ENCODE assay signal across 17 mouse cellular contexts in genomic region chr4:47404536-47404935, GRCm38 (mm10). TPM values are rescaled to one million over a fixed set of nuclear protein-coding genes. Genes with fewer than 3 reads are reported as not detected.
A peak's percentile ranks its signal among the peaks of the same experiment; 100 is the strongest.
DNase-seq lines count a peak whose midpoint lies in the region; TF ChIP-seq lines count a peak whose summit lies in the region.
"Had no signal": no experiment of that assay in that cellular context is flagged by ENCODE, and none has a peak within 500 bp of the region (broad histone marks: within the 10 kb centered on the region; RNA-seq: fewer than 3 reads in every experiment).

No protein-coding gene starts in this region.

- no peaks in the 10 kb centered on the region for H3K27me3 ChIP-seq in kidney, adult 2 months (replicated peaks; ENCODE audit: control insufficient read depth, insufficient read depth, low read length)
- H3K27me3 ChIP-seq: embryonic facial prominence, embryonic 15.5 days; heart, embryonic 12.5 days; hindbrain, embryonic 15.5 days had no signal

- intact Hi-C loops in gastrocnemius, adult 2 months (cut with DNase I) = no loop called here
- intact Hi-C loops in gastrocnemius, postnatal 36 days (cut with DNase I) = no loop called here

- no peak for TF ChIP-seq POLR2A in kidney, adult 2 months (IDR thresholded peaks at IDR 0.05; ENCODE audit: low read depth, low read length)

- peak overlapping the region; percentile 57 for H3K27ac ChIP-seq in gastrocnemius, adult 2 months
- H3K27ac ChIP-seq in layer of hippocampus, adult 2 months = peak overlapping the region; percentile 64; the same call in 1 of the 2 replicates
- H3K27ac ChIP-seq in kidney, adult 2 months (ENCODE audit: insufficient read depth, low read depth, low read length) = no peak overlapping the region
- H3K27ac ChIP-seq: embryonic facial prominence, embryonic 15.5 days; forebrain, embryonic 10.5 days; heart, adult 2 months; hindbrain, embryonic 15.5 days had no signal

- H3K4me1 ChIP-seq in kidney, adult 2 months (ENCODE audit: control insufficient read depth, insufficient read depth, low read length) = no peaks in the 10 kb centered on the region
- H3K4me1 ChIP-seq: embryonic facial prominence, embryonic 15.5 days; forebrain, embryonic 10.5 days; hindbrain, embryonic 15.5 days had no signal

- TF ChIP-seq CTCF in gastrocnemius, adult 2 months (IDR thresholded peaks at IDR 0.05) = no peak
- no peak for TF ChIP-seq CTCF in layer of hippocampus, adult 2 months (conservative IDR thresholded peaks at IDR 0.05)
- TF ChIP-seq CTCF in kidney, adult 2 months (conservative IDR thresholded peaks at IDR 0.05; ENCODE audit: insufficient read depth, insufficient read length, low read depth, low read length) = no peak

- WGBS in kidney, adult 2 months = 76% methylated on average over 2 of the region's 2 CpGs

- no peak overlapping the region for H3K4me3 ChIP-seq in gastrocnemius, adult 2 months
- H3K4me3 ChIP-seq in layer of hippocampus, adult 2 months = no peak overlapping the region
- H3K4me3 ChIP-seq in kidney, adult 2 months (ENCODE audit: insufficient read depth, low read depth, low read length) = no peak overlapping the region
- H3K4me3 ChIP-seq: embryonic facial prominence, embryonic 15.5 days; erythroblast, embryonic 14.5 days; forebrain, embryonic 10.5 days; heart, adult 2 months; heart, embryonic 12.5 days; hindbrain, embryonic 15.5 days had no signal

- peaks cover 3% of the 10 kb centered on the region for H3K36me3 ChIP-seq in kidney, adult 2 months (ENCODE audit: control insufficient read depth, insufficient read depth, low read length)

- DNase-seq in gastrocnemius, adult 2 months = no peak
- no peak for DNase-seq in gastrocnemius, postnatal 36 days
- peak in 1 of 2 experiments; percentile 30 for DNase-seq in layer of hippocampus, adult 2 months (ENCODE audit: low spot score in 2 of 2)
- DNase-seq in layer of hippocampus, postnatal 36 days = no peak
- peak; percentile 25 for DNase-seq in retina, postnatal 1 day
- DNase-seq in retina, embryonic 14.5 days (ENCODE audit: low spot score) = no peak
- DNase-seq in kidney, adult 2 months = no peak
- DNase-seq: adrenal gland, postnatal 14 days; cerebellum, adult 18-20 months; cerebellum, adult 9-11 months; cerebellum, postnatal 36 days; heart, adult 2 months had no signal

RNA-seq across cellular contexts. Expression of gene Tgfbr1, which starts 51.5 kb away (rescaled TPM):
- 10 to 100 TPM; 19.2 to 32.2 TPM for total RNA-seq in gastrocnemius, adult 2 months (2021)
- 10 to 100 TPM; 19.1 to 19.2 TPM for total RNA-seq in gastrocnemius, postnatal 36 days (2021)
- total RNA-seq in layer of hippocampus, adult 2 months (2021) = 10 to 100 TPM; 19.9 to 24.4 TPM
- 10 to 100 TPM; 25.3 to 25.9 TPM for total RNA-seq in layer of hippocampus, postnatal 36 days (2021)
- 8.7 and 10.8 TPM in 2 replicates for polyA plus RNA-seq in kidney, adult 2 months (2012; rRNA removed)
